Mouse (Mus musculus): ENCODE measurements around the gene Cfap43. TPM values are rescaled to one million over a fixed set of nuclear protein-coding genes. Genes with fewer than 3 reads are reported as not detected.

Gene Cfap43
- polyA plus RNA-seq, 1 experiment from 2014 or later, result 1.7 TPM

DNA sequence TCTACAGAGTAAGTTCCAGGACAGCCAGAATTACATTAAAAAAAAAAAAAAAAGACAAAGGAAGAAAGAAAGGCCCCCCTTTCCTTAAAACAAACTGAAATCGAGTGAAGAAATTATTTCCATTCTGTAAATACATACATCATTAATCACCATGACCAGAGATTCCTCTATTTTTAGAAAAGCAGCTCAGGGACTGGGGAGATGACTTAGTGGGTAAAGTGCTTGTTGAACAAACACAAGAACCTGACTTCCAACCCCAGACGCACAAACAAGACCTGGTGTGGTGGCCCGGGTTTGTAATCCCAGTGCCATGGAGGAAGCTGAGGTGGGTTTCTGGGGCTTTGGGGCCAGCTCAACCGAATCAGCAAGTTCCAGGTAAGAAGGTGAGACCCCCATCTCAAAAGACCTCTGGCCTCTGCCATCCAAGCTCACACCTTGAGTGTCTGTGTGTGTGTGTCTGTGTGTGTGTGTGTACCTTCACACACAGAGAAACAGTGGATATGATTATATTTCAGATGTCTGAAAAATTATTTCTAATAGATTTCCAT is 51.4 kb downstream of the Cfap43 start:
- no peak overlapping the region for H3K27ac ChIP-seq (ENCODE audit: low read length)
- H3K9me3 ChIP-seq (replicated peaks; ENCODE audit: control insufficient read depth, low read length, poor library complexity, severe bottlenecking), result no peaks in the 10 kb centered on the region
- no peak overlapping the region for H3K9ac ChIP-seq (ENCODE audit: low read depth, low read length)
- no peak overlapping the region for H3K4me3 ChIP-seq (ENCODE audit: low read depth, low read length)
- H3K36me3 ChIP-seq (ENCODE audit: control insufficient read depth, insufficient read depth, low read length), result peaks cover under 1% of the 10 kb centered on the region; the same call in 1 of the 2 replicates
- H3K27me3 ChIP-seq (ENCODE audit: control insufficient read depth, insufficient read depth, low read depth, low read length), result no peaks in the 10 kb centered on the region; the same call in 1 of the 2 replicates
- H3K4me2 ChIP-seq (ENCODE audit: low read length), result no peak overlapping the region
- ATAC-seq, result no peak
- H3K4me1 ChIP-seq (ENCODE audit: control insufficient read depth, insufficient read depth, low read length), result peaks cover 9% of the 10 kb centered on the region
- WGBS, result 68% methylated on average over 4 of the region's 4 CpGs

DNA sequence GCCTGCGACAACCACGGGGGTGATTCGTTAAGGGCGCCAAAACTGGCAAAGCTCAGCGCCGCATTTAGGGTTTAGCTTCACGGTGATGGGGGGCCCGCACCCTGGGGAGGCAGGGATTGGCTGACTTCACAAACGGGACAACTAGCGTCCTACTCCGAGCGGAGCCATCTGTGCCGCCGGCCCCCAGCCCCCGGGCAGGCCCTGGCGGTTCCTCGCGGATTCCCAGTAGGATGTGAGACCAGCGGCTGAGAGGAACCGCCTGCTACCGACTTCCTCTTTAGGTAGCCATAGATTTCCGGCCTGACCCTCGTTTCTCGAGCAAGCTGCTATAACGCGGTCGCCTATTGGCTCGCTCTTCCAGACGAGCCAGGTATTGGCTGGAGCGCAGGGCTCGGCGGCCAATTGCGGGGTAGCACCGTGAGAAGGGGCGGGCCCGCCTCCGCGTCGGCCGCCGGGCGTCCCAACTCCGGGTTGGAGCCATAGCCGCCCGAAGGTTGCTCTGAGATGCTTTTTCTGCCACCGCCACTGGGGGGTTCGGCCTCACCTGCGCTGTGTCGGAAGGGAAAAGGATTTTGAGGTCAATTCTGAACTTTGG is 53.6 kb downstream of the Cfap43 start, which contains the start of gene Gsto2:
Gene Gsto2, plus strand, starts transcription at position 182 of the 595 bp plus-strand sequence.
- ATAC-seq, result peak; percentile 100
- Histone ChIP-seq H3K9me3 (replicated peaks; ENCODE audit: control insufficient read depth, low read length, poor library complexity, severe bottlenecking) (no peaks in the 10 kb centered on the region), H3K4me1 (ENCODE audit: control insufficient read depth, insufficient read depth, low read length) (peaks cover 9% of the 10 kb centered on the region), H3K27me3 (ENCODE audit: control insufficient read depth, insufficient read depth, low read depth, low read length) (no peaks in the 10 kb centered on the region), H3K9ac (ENCODE audit: low read depth, low read length) (peak within 1 kb of the TSS; percentile 94), H3K4me3 (ENCODE audit: low read depth, low read length) (peak within 1 kb of the TSS; percentile 77), H3K27ac (ENCODE audit: low read length) (peak within 1 kb of the TSS; percentile 94), H3K36me3 (ENCODE audit: control insufficient read depth, insufficient read depth, low read length) (peaks cover 7% of the 10 kb centered on the region; the same call in 1 of the 2 replicates), H3K4me2 (ENCODE audit: low read length) (peak within 1 kb of the TSS; percentile 80)
- under 1% methylated on average over 48 of the region's 49 CpGs for WGBS

DNA sequence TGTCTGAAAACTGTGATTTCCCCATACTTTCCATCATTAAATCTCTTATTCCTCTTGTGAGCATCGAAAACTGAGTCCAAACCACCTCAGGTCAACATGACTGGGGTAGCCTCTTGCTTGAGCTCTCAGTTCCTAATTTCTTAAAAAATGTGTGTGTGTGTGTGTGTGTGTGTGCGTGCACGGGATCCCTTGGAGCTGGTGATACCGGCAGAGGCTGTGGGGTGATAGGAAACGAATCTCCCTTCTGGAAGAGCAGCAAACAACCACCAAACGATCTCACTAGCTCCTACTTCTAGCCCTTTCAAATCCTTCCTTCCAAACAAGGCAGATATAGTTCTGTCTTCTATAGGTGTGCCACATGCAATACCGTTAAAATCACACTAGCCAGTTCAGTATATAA is 54.4 kb downstream of the Cfap43 start:
- Histone ChIP-seq H3K27ac (ENCODE audit: low read length) (peak overlapping the region; percentile 94), H3K27me3 (ENCODE audit: control insufficient read depth, insufficient read depth, low read depth, low read length) (no peaks in the 10 kb centered on the region)

DNA sequence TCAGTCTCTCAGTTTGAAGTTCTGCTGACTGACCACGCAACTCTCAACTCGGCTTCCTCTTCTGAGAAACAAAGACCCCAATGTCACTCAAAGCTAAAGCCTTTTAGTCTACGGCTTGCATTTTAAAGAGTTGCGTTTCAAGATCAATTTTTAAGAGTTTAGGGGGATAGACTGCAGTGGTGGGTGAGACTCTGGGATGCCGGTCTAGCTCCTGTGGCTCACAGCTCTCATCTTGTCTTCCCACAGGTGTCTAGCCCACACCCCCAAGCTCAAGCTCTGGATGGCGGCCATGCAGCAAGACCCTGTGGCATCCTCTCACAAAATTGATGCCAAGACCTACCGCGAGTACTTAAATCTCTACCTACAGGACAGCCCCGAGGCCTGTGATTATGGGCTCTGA is 55.0 kb downstream of the Cfap43 start:
- H3K4me3 ChIP-seq (ENCODE audit: low read depth, low read length), result no peak overlapping the region
- 95% methylated on average over 9 of the region's 9 CpGs for WGBS
- H3K9me3 ChIP-seq (replicated peaks; ENCODE audit: control insufficient read depth, low read length, poor library complexity, severe bottlenecking), result no peaks in the 10 kb centered on the region
- no peak for ATAC-seq
- no peak overlapping the region for H3K27ac ChIP-seq (ENCODE audit: low read length)
- peaks cover 7% of the 10 kb centered on the region; the same call in 1 of the 2 replicates for H3K36me3 ChIP-seq (ENCODE audit: control insufficient read depth, insufficient read depth, low read length)
- H3K4me1 ChIP-seq (ENCODE audit: control insufficient read depth, insufficient read depth, low read length), result peaks cover 9% of the 10 kb centered on the region
- H3K4me2 ChIP-seq (ENCODE audit: low read length), result no peak overlapping the region
- H3K9ac ChIP-seq (ENCODE audit: low read depth, low read length), result no peak overlapping the region
- H3K27me3 ChIP-seq (ENCODE audit: control insufficient read depth, insufficient read depth, low read depth, low read length), result no peaks in the 10 kb centered on the region

More for the DNA sequence above, 54.4 kb downstream of the Cfap43 start:
- 84% methylated on average over 7 of the region's 7 CpGs for WGBS
- Histone ChIP-seq H3K36me3 (ENCODE audit: control insufficient read depth, insufficient read depth, low read length) (peaks cover 7% of the 10 kb centered on the region; the same call in 1 of the 2 replicates), H3K4me3 (ENCODE audit: low read depth, low read length) (peak overlapping the region; percentile 77), H3K4me2 (ENCODE audit: low read length) (peak overlapping the region; percentile 80), H3K9ac (ENCODE audit: low read depth, low read length) (peak overlapping the region; percentile 94; the same call in 1 of the 2 replicates), H3K9me3 (replicated peaks; ENCODE audit: control insufficient read depth, low read length, poor library complexity, severe bottlenecking) (no peaks in the 10 kb centered on the region), H3K4me1 (ENCODE audit: control insufficient read depth, insufficient read depth, low read length) (peaks cover 9% of the 10 kb centered on the region)
- ATAC-seq, result no peak

DNA sequence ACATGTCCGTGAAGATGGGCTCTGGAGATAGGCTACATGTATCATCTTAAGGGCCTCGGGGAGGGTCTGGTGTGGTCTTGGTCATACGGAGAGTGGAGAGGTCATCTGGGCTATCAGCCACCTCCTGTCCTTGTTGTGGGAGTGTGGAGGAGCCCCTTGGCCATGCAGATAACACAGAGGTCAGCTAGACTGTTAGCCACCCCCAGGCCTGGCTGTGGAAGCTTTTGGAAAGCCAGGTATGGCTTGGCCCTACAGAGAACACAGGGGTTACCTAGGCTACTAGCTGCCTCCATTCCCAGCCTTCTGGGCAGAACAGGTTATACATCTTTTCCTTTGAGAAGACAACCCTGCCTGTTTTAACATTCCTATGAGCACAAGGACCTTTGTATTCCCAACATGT is 56.5 kb downstream of the Cfap43 start:
- Histone ChIP-seq H3K4me2 (ENCODE audit: low read length) (no peak overlapping the region), H3K4me3 (ENCODE audit: low read depth, low read length) (no peak overlapping the region), H3K27me3 (ENCODE audit: control insufficient read depth, insufficient read depth, low read depth, low read length) (no peaks in the 10 kb centered on the region), H3K9ac (ENCODE audit: low read depth, low read length) (no peak overlapping the region), H3K27ac (ENCODE audit: low read length) (no peak overlapping the region), H3K36me3 (ENCODE audit: control insufficient read depth, insufficient read depth, low read length) (peaks cover 7% of the 10 kb centered on the region; the same call in 1 of the 2 replicates), H3K4me1 (ENCODE audit: control insufficient read depth, insufficient read depth, low read length) (peaks cover 9% of the 10 kb centered on the region), H3K9me3 (replicated peaks; ENCODE audit: control insufficient read depth, low read length, poor library complexity, severe bottlenecking) (no peaks in the 10 kb centered on the region)
- ATAC-seq, result no peak
- WGBS, result 86% methylated on average over 3 of the region's 3 CpGs

DNA sequence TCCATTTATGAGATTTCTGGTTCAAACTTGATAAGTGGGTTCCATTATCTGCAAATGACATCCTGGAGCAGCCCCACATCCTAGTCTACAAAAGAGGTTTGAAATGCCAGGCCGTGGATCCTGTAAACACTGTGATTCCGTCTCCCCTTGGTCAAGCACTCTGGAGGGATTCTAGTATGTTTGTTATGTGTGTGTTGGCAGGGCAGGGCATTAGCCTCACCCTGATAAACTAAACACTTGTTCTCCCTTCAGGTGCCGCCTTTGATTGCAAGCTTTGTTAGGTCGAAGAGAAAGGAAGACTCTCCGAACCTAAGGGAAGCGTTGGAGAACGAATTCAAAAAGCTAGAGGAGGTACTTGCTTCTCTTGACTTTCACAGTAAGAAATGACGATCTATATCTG is 59.9 kb downstream of the Cfap43 start:
- Histone ChIP-seq H3K4me1 (ENCODE audit: control insufficient read depth, insufficient read depth, low read length) (peaks cover 4% of the 10 kb centered on the region; the same call in 1 of the 2 replicates), H3K4me2 (ENCODE audit: low read length) (no peak overlapping the region), H3K9me3 (replicated peaks; ENCODE audit: control insufficient read depth, low read length, poor library complexity, severe bottlenecking) (no peaks in the 10 kb centered on the region), H3K9ac (ENCODE audit: low read depth, low read length) (no peak overlapping the region), H3K27ac (ENCODE audit: low read length) (no peak overlapping the region), H3K36me3 (ENCODE audit: control insufficient read depth, insufficient read depth, low read length) (peaks cover 7% of the 10 kb centered on the region; the same call in 1 of the 2 replicates), H3K4me3 (ENCODE audit: low read depth, low read length) (no peak overlapping the region), H3K27me3 (ENCODE audit: control insufficient read depth, insufficient read depth, low read depth, low read length) (no peaks in the 10 kb centered on the region)
- WGBS, result 93% methylated on average over 8 of the region's 8 CpGs
- ATAC-seq, result no peak

DNA sequence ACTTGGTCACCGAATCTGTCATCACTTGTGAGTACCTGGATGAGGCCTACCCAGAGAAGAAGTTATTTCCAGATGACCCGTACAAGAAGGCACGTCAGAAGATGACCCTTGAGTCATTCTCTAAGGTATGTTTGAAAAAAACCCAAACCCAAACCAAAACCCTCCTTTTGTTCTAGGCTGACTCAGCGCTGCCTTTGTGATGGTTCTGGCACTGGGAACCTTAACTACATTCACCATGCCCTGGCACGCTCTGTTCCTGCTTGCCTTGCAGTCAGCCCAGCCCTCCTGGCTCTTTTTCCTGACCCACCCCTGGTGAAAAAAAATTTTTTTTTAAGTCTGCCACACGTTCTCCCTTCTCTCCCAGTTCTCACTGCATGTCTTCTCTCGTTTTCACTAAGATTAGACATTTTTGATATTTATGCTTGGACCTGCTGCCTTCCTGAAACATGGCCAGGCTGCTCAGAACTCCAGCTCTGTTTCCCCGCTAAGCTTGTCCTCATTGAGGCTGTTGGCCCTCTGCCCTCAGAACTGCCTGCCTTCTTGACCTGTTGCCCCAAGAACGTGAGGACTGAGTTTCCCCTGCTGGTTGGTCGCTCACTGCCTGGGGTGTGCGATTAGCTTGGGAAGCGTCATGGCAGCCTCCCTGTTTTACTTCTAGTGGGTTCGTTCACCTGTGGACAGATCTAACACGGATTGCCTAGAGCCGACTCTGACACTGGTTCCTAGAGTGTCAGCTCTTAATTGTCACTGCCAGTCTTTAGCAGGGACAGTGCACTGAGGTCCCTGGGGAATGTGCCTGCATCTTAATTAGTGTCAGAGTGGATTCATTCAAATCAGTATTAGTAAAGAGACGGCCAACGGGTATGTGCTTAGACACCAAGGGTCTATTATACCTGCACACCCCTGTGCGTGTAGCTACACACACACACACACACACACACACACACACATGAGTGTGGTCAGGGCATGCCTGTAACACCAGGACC is 60.8 kb downstream of the Cfap43 start:
- 72% methylated on average over 18 of the region's 18 CpGs for WGBS
- Histone ChIP-seq H3K9me3 (replicated peaks; ENCODE audit: control insufficient read depth, low read length, poor library complexity, severe bottlenecking) (no peaks in the 10 kb centered on the region), H3K4me2 (ENCODE audit: low read length) (no peak overlapping the region), H3K27me3 (ENCODE audit: control insufficient read depth, insufficient read depth, low read depth, low read length) (no peaks in the 10 kb centered on the region), H3K36me3 (ENCODE audit: control insufficient read depth, insufficient read depth, low read length) (peaks cover 7% of the 10 kb centered on the region; the same call in 1 of the 2 replicates), H3K9ac (ENCODE audit: low read depth, low read length) (no peak overlapping the region), H3K4me3 (ENCODE audit: low read depth, low read length) (no peak overlapping the region), H3K27ac (ENCODE audit: low read length) (no peak overlapping the region), H3K4me1 (ENCODE audit: control insufficient read depth, insufficient read depth, low read length) (peaks cover 10% of the 10 kb centered on the region)
- no peak for ATAC-seq

DNA sequence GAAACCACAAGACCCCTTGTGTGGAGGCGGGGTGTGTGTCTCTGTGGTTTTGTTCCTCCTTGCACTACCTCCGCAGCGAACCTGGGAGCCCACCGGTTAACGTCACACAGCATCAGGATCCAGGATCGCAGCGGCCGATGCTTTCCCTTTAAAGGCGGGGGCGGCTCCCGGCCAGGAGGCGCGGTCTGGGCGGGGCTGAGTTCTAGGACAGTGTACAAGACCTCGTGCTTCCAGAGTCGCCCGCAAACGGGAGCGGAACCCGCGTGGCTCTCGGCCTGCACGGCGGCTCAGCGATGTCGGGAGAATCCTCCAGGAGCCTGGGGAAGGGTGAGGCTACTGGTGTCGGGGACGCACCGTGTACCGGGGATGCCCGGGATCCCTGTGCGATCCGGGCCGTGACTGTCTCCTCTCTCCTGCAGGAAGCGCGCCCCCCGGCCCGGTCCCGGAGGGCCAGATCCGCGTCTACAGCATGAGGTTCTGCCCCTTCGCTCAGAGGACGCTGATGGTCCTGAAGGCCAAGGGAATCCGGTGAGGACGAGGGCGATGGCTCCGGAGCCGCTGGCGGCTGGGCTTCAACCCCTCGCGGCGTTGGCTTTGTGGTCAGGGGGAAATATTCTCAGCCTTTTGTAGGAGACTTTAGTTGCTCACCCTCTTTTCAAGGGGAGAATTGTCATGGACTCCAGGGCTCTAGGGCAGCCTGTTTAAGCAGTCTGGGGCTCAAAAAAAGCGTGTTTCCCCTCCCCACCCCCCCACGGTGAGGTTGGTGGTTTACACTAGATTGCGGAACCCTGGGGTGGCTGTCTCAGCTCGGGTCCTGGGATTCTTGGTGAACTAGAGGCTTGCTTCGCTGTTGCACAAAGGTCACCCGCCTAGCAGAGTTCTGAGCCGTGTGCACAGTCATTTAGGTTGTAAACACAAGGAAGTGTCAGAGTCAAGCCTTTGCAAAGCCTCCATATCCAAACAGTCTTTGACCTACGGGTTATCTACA is 64.0 kb downstream of the Cfap43 start, which contains the start of gene Gsto1:
Gene Gsto1, plus strand, starts transcription at position 175 of the 988 bp plus-strand sequence.
- Histone ChIP-seq H3K9me3 (replicated peaks; ENCODE audit: control insufficient read depth, low read length, poor library complexity, severe bottlenecking) (no peaks in the 10 kb centered on the region), H3K4me2 (ENCODE audit: low read length) (peak within 1 kb of the TSS; percentile 95)

More for the DNA sequence above, 64.0 kb downstream of the Cfap43 start, which contains the start of gene Gsto1:
- H3K4me3 ChIP-seq (ENCODE audit: low read depth, low read length), result peak within 1 kb of the TSS; percentile 79
- ATAC-seq, result peak; percentile 97
- no peaks in the 10 kb centered on the region; the same call in 1 of the 2 replicates for H3K36me3 ChIP-seq (ENCODE audit: control insufficient read depth, insufficient read depth, low read length)
- peak within 1 kb of the TSS; percentile 63 for H3K27ac ChIP-seq (ENCODE audit: low read length)
- H3K4me1 ChIP-seq (ENCODE audit: control insufficient read depth, insufficient read depth, low read length), result peaks cover 10% of the 10 kb centered on the region
- H3K9ac ChIP-seq (ENCODE audit: low read depth, low read length), result peak within 1 kb of the TSS; percentile 87
- H3K27me3 ChIP-seq (ENCODE audit: control insufficient read depth, insufficient read depth, low read depth, low read length), result no peaks in the 10 kb centered on the region
- under 1% methylated on average over 59 of the region's 60 CpGs for WGBS
